Mouse (Mus musculus) hindbrain, embryonic 14.5 days (tissue): ENCODE measurements at regions not wholly inside any gene's neighbourhood (a gene's known extent, or its start where the extent isn't known, plus 50 kb on each side); places are given as distances from the start of the nearest gene placed in this dataset.

ENCODE experiments used
- ATAC-seq: fragments of 200-750 bp; cut with Nextera tagmentation; 2 replicates; pipeline ENCODE4 v1.8.0; 2017; ENCODE audit warnings: moderate number of reproducible peaks, mild to moderate bottlenecking, moderate TSS enrichment, moderate library complexity; ENCODE audit not compliant: low FRiP score
- DNase-seq: peaks from one replicate; pipeline ENCODE4 v3.0.0-alpha.2; 2015; ENCODE audit warnings: low spot score
- H3K27ac ChIP-seq: fragments of 300-500 bp; sonication (generic); 2 replicates; pipeline ENCODE4 v1.5.1; 2014; ENCODE audit warnings: mild to moderate bottlenecking, moderate library complexity
- H3K27me3 ChIP-seq: fragments of 300-500 bp; sonication (generic); 2 replicates; pipeline ENCODE4 v1.6.1; 2014; ENCODE audit warnings: mild to moderate bottlenecking, low read length, mixed read lengths; ENCODE audit not compliant: control insufficient read depth, insufficient read depth
- H3K36me3 ChIP-seq: fragments of 300-500 bp; sonication (generic); replicated peaks from 2 replicates; pipeline ENCODE4 v1.6.1; 2014; ENCODE audit not compliant: control insufficient read depth, insufficient read depth
- H3K4me1 ChIP-seq: fragments of 300-500 bp; sonication (generic); replicated peaks from 2 replicates; pipeline ENCODE4 v1.6.1; 2014; ENCODE audit warnings: antibody characterized with exemption, low read length, mixed read lengths; ENCODE audit not compliant: control insufficient read depth, insufficient read depth
- H3K4me2 ChIP-seq: fragments of 300-500 bp; sonication (generic); replicated peaks from 2 replicates; pipeline ENCODE4 v1.6.1; 2014; ENCODE audit warnings: mild to moderate bottlenecking, moderate library complexity
- H3K4me3 ChIP-seq: fragments of 300-500 bp; sonication (generic); replicated peaks from 2 replicates; pipeline ENCODE4 v1.5.1; 2014; ENCODE audit warnings: mild to moderate bottlenecking, low read length
- H3K9ac ChIP-seq: fragments of 300-500 bp; sonication (generic); 2 replicates; pipeline ENCODE4 v1.6.1; 2014
- H3K9me3 ChIP-seq: fragments of 300-500 bp; sonication (generic); 2 replicates; pipeline ENCODE4 v1.6.1; 2016; ENCODE audit warnings: low read length; ENCODE audit not compliant: control insufficient read depth
- WGBS: fragments of 180-500 bp; shearing (Covaris S2); extraction: QIAGEN DNeasy Blood & Tissue Kit; methylation state at CpG from one replicate; pipeline ENCODE4 v1.1.7; 2014; 5-methylcytosine and 5-hydroxymethylcytosine counted together

DNA sequence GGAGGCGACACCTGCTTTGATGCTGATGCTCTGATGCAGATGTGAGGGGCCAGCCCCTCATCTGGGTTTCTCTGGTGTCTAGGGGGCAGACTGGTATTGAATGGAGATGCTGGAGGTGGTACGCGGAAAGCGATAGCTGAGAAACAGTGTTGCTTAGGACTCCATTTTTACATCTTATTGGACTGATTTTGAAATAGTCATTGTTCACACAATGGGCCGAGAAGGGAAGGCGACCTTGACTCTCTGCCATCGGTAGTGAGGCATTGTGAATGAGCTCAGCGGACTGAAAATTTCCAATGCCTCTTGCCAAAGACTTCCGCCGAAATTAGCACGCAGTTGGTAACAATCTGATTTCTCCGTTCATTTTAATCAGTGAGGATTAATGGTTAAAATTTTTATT lies 177.0 kb downstream of the Mtx2 start:
- ATAC-seq = peak; percentile 55; the same call in 1 of the 2 replicates

DNA sequence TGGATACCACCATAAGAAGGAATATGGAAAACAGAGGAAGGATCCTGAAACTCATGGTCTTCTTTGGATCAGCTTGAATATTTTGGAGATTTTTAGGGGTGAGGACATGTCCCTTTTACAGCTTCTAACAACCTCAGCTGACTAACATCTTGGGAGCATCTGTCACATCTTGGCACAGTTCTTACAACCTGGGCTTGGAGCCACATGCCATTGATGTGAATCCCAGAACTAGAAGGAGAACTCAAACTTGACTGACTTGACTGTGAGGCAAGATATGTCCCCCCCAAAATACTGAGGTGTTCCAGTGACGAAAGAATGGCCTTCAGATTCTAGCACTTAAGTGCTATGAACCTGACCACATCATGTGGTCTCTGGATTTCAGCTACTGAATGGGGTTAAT lies 182.5 kb downstream of the Mtx2 start:
- Histone ChIP-seq H3K27ac (no peak overlapping the region), H3K9me3 (no peaks in the 10 kb centered on the region), H3K4me1 (no peaks in the 10 kb centered on the region), H3K4me3 (no peak overlapping the region), H3K27me3 (no peaks in the 10 kb centered on the region), H3K9ac (no peak overlapping the region), H3K4me2 (no peak overlapping the region), H3K36me3 (no peaks in the 10 kb centered on the region)
- DNase-seq = no peak
- 88% methylated on average over 1 of the region's 1 CpGs for WGBS
- no peak for ATAC-seq

More for the DNA sequence above, 177.0 kb downstream of the Mtx2 start:
- H3K4me1 ChIP-seq = peaks cover 8% of the 10 kb centered on the region; the same call in 1 of the 2 replicates
- H3K9me3 ChIP-seq = no peaks in the 10 kb centered on the region
- 0 out of 2 replicates have a peak overlapping the region, but pooled peaks have one; percentile 22 for H3K27ac ChIP-seq
- H3K36me3 ChIP-seq = no peaks in the 10 kb centered on the region
- H3K4me3 ChIP-seq = 0 out of 2 replicates have a peak overlapping the region, but pooled peaks have one; percentile 10
- no peaks in the 10 kb centered on the region for H3K27me3 ChIP-seq
- peak overlapping the region; percentile 28; the same call in 1 of the 2 replicates for H3K9ac ChIP-seq
- no peak for DNase-seq
- WGBS = 37% methylated on average over 12 of the region's 12 CpGs
- H3K4me2 ChIP-seq = peak overlapping the region; percentile 34

DNA sequence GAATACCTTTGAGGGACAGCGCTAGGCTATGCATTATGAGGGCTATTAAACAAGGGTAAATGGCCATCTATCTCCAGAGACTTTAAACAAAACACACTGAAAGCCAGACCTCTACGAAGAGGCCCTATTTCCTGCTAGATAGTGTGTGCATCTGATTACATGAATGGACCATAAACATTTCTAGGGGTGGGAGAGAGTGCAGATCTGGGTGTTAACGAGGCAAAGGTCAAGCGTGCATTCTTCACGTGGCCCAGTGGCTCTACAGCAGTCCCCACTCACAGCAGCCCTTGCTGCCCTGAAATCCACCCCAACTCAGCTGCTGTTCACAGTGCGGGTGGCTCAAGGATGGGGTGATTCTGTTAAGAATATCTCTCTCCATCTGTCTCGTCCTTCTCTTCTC lies 185.0 kb downstream of the Mtx2 start:
- DNase-seq (no peak), ATAC-seq (no peak)
- Histone ChIP-seq H3K4me2 (no peak overlapping the region), H3K27me3 (no peaks in the 10 kb centered on the region), H3K36me3 (no peaks in the 10 kb centered on the region), H3K9ac (no peak overlapping the region), H3K4me3 (no peak overlapping the region), H3K9me3 (no peaks in the 10 kb centered on the region), H3K4me1 (no peaks in the 10 kb centered on the region), H3K27ac (no peak overlapping the region)
- WGBS = 78% methylated on average over 7 of the region's 7 CpGs

DNA sequence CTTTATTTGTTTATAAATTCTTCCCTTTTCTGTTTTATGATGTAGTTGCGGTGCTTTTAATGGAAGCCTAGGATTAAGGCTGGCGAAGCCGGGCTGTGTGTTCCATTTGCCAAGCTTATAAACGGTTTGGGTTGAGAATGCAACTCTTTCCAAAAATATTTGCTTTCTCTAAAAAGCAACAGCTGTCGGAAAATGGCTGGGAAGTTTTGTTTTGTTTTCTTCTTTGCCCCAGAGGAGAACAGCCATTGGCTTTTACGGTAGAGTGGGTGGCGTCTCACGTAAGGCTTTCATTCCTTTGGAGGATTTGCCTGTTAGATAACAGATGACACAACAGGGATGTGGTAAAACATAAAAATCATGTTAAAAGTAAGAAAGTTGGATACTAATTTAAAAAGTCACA lies 186.4 kb downstream of the Mtx2 start:
- WGBS = 85% methylated on average over 8 of the region's 8 CpGs
- Histone ChIP-seq H3K4me2 (no peak overlapping the region), H3K9me3 (no peaks in the 10 kb centered on the region), H3K36me3 (no peaks in the 10 kb centered on the region), H3K27me3 (no peaks in the 10 kb centered on the region), H3K4me1 (no peaks in the 10 kb centered on the region), H3K9ac (no peak overlapping the region), H3K4me3 (no peak overlapping the region), H3K27ac (no peak overlapping the region)
- ATAC-seq (no peak), DNase-seq (no peak)

DNA sequence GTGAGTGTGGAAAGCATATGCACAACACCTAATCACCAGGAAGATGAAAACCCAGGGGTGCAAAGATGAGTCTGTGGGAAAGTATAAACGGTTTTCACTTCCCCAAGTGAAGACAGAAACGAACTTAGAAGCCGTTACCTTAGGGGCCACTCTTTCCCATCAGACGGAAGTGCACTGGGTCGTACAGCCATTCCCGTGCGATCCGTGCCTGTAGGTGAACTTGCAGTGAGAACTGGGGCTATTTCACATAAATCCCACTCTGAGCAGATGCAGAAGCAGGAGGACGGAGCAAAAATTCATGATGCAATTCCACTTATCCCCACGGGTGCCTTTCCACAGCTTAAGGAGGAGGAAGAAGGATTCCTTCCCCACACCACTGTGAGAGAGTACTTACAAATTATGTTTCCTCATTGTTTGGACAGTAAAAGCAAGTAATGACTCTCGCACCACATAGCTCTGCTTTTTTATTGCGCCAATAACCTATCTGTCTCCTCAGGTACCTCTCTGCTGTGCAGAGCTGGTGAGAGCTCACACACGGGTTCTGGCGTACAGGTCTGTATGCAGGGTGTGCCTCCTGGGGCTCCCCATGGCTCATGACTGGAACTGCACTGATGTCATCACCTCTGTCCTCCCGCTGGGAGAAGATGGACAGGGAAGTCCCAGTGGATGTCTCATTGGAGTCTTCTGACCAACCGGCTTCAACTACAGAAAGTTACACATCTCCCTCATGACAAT lies 189.6 kb downstream of the Mtx2 start:
- WGBS = 73% methylated on average over 16 of the region's 16 CpGs
- Histone ChIP-seq H3K36me3 (no peaks in the 10 kb centered on the region), H3K4me3 (no peak overlapping the region), H3K9ac (no peak overlapping the region), H3K4me2 (no peak overlapping the region), H3K9me3 (no peaks in the 10 kb centered on the region), H3K4me1 (no peaks in the 10 kb centered on the region), H3K27ac (no peak overlapping the region), H3K27me3 (no peaks in the 10 kb centered on the region)
- no peak for DNase-seq
- no peak for ATAC-seq

DNA sequence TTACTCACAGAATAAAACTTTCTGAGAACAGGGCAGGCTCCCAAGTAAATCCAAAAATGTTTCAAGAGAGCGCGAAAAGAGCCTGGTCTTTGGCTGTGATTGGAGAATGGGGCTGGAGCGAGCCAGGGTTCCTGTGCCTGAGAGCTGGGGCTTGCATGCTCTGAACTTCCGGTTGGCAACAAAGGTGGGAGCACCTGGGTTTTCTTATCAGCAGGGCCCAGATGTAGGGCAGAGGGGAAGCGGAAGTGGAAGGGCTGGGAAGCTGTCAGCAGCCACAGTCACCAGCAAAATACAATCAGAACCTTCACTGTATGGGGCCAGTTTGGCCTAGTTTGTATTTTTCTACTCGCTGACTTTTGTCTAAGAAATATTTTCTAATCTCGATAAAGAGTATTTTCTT lies 193.9 kb downstream of the Mtx2 start:
- 82% methylated on average over 7 of the region's 7 CpGs for WGBS
- ATAC-seq (no peak), DNase-seq (no peak)
- no peaks in the 10 kb centered on the region for H3K27me3 ChIP-seq
- no peak overlapping the region for H3K4me3 ChIP-seq
- no peak overlapping the region for H3K27ac ChIP-seq
- H3K4me2 ChIP-seq = no peak overlapping the region
- no peaks in the 10 kb centered on the region for H3K9me3 ChIP-seq
- H3K9ac ChIP-seq = no peak overlapping the region
- H3K4me1 ChIP-seq = no peaks in the 10 kb centered on the region
- H3K36me3 ChIP-seq = no peaks in the 10 kb centered on the region

DNA sequence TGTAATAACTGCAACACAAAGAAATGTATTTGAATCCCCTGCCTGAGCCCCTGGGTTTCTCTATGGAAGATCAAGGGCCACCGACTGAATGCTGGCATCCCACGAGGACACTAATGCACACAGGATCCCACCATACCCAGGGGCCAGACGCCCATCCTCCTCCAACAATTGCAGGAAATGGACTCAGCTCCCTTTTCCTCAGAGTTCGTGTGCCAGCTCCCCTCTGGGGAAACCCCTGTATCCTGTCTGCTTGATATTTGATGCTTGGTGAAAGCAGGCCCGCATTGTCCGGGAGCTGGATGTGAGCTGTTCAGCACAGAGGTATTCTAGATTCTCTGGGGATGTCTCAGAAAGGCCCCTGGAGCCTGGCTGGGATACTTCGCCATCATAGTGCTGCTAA lies 196.0 kb downstream of the Mtx2 start:
- no peak for DNase-seq
- no peaks in the 10 kb centered on the region; the same call in 1 of the 2 replicates for H3K4me1 ChIP-seq
- ATAC-seq = no peak
- no peak overlapping the region for H3K27ac ChIP-seq
- H3K4me2 ChIP-seq = no peak overlapping the region
- H3K27me3 ChIP-seq = no peaks in the 10 kb centered on the region
- H3K9me3 ChIP-seq = no peaks in the 10 kb centered on the region
- WGBS = 72% methylated on average over 7 of the region's 7 CpGs
- no peaks in the 10 kb centered on the region for H3K36me3 ChIP-seq
- H3K4me3 ChIP-seq = no peak overlapping the region
- H3K9ac ChIP-seq = no peak overlapping the region

DNA sequence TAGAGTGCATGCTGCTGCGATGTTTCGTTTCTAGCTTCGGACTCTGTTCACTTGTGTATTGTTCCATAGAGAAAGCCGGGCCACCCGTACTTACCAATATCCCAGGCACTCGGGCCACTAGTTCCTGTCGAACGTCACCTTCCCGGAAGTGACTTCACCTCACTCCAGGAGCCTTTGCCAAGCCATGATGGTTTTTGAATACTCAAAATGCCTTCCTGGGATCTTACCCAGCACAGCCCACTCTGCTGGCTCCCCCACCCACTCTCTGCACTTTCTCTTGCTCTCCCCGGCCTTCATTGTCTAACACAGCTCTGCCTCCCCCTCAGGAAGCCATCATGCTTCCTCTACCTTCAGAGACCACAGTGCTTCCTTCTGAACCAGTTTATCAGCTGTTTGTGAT lies 202.5 kb downstream of the Mtx2 start:
- Histone ChIP-seq H3K36me3 (no peaks in the 10 kb centered on the region), H3K27ac (no peak overlapping the region), H3K27me3 (no peaks in the 10 kb centered on the region), H3K4me1 (no peaks in the 10 kb centered on the region; the same call in 1 of the 2 replicates), H3K4me3 (no peak overlapping the region), H3K9ac (no peak overlapping the region), H3K4me2 (no peak overlapping the region), H3K9me3 (no peaks in the 10 kb centered on the region)
- DNase-seq (no peak), ATAC-seq (no peak)
- 88% methylated on average over 10 of the region's 10 CpGs for WGBS

DNA sequence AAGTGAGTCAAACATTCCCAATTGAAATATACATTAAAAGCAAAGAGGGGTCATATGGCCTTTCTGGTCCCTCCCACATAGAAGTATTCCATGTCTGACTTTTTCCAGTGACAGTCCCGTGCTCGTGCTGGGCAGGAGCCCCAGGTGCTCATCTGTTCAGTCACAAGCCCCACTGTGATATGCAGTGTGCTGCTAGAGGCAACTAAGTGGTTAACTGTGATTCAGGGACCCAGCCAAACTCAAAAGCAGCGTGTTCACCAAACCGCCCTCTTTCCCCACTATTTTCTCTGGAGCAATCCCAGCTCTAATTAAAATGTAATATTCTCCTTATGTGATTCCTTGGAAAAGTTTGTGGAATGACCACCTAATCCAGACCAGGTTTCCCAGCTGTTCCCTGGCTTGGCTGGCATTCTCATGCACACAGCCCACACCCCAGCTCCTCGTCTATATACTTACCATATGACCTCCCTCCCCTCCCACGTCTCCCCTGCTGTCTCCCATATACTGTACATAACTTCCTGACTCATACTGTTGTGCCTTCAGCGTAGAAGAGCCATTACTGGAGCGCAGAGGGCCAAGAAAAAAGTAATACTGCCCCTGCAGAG lies 203.6 kb downstream of the Mtx2 start:
- 57% methylated on average over 8 of the region's 8 CpGs for WGBS
- Histone ChIP-seq H3K4me3 (no peak overlapping the region), H3K9me3 (no peaks in the 10 kb centered on the region), H3K36me3 (no peaks in the 10 kb centered on the region), H3K4me1 (no peaks in the 10 kb centered on the region; the same call in 1 of the 2 replicates), H3K27ac (no peak overlapping the region), H3K4me2 (no peak overlapping the region), H3K9ac (no peak overlapping the region), H3K27me3 (no peaks in the 10 kb centered on the region)
- ATAC-seq (no peak), DNase-seq (no peak)
